Mouse (Mus musculus): Measurements from ENCODE around the gene Ppp1r9b. TPM values are rescaled to one million over a fixed set of nuclear protein-coding genes. Genes with fewer than 3 reads are reported as not detected.

Ppp1r9b gene
- polyA plus RNA-seq, 1 experiment from 2014 or later: 15.7 TPM

GRCm38 (mm10) chr11:94978947-94979346, 11.9 kb upstream of the Ppp1r9b start:
- H3K27ac ChIP-seq (replicated peaks): peak overlapping the region; percentile 86
- H3K36me3 ChIP-seq: no peaks in the 10 kb centered on the region
- H3K4me3 ChIP-seq: peak overlapping the region; percentile 18
- peak overlapping the region; percentile 45 for H3K4me2 ChIP-seq (replicated peaks)
- under 1% methylated on average over 20 of the region's 20 CpGs for WGBS
- H3K4me1 ChIP-seq: peaks cover 8% of the 10 kb centered on the region; the same call in 1 of the 2 replicates
- no peaks in the 10 kb centered on the region for H3K9me3 ChIP-seq
- ATAC-seq (ENCODE audit: low FRiP score, low read depth): peak; percentile 96
- 0 out of 2 replicates have a peak overlapping the region, but pooled peaks have one; percentile 24 for H3K9ac ChIP-seq (replicated peaks)
- H3K27me3 ChIP-seq: no peaks in the 10 kb centered on the region

- Histone ChIP-seq H3K27me3 (no peaks in the 10 kb centered on the region), H3K9ac (replicated peaks) (no peak overlapping the region), H3K27ac (replicated peaks) (no peak overlapping the region), H3K4me1 (peaks cover 8% of the 10 kb centered on the region; the same call in 1 of the 2 replicates), H3K4me3 (no peak overlapping the region), H3K9me3 (no peaks in the 10 kb centered on the region), H3K36me3 (no peaks in the 10 kb centered on the region), H3K4me2 (replicated peaks) (peak overlapping the region; percentile 45)
- peak; percentile 18; the same call in 1 of the 2 replicates for ATAC-seq (ENCODE audit: low FRiP score, low read depth)
- 79% methylated on average over 11 of the region's 11 CpGs for WGBS
Observed at GRCm38 (mm10) chr11:94979462-94980179, 11.2 kb upstream of the Ppp1r9b start.

GRCm38 (mm10) chr11:94985140-94985539, 5.7 kb upstream of the Ppp1r9b start:
- Histone ChIP-seq H3K4me1 (peaks cover 34% of the 10 kb centered on the region), H3K9ac (replicated peaks) (no peak overlapping the region), H3K27ac (replicated peaks) (no peak overlapping the region), H3K4me3 (no peak overlapping the region), H3K9me3 (no peaks in the 10 kb centered on the region), H3K36me3 (no peaks in the 10 kb centered on the region), H3K27me3 (no peaks in the 10 kb centered on the region), H3K4me2 (replicated peaks) (no peak overlapping the region)
- no peak for ATAC-seq (ENCODE audit: low FRiP score, low read depth)
- WGBS: 49% methylated on average over 1 of the region's 1 CpGs

- H3K27me3 ChIP-seq: no peaks in the 10 kb centered on the region
- no peaks in the 10 kb centered on the region for H3K9me3 ChIP-seq
- H3K36me3 ChIP-seq: no peaks in the 10 kb centered on the region
- 85% methylated on average over 5 of the region's 5 CpGs for WGBS
- peaks cover 40% of the 10 kb centered on the region for H3K4me1 ChIP-seq
- ATAC-seq (ENCODE audit: low FRiP score, low read depth): no peak
- no peak overlapping the region for H3K27ac ChIP-seq (replicated peaks)
- H3K4me2 ChIP-seq (replicated peaks): no peak overlapping the region
- H3K9ac ChIP-seq (replicated peaks): no peak overlapping the region
- no peak overlapping the region for H3K4me3 ChIP-seq
Observed at GRCm38 (mm10) chr11:94985822-94986221, 5.0 kb upstream of the Ppp1r9b start.

- Histone ChIP-seq H3K4me3 (no peak overlapping the region), H3K9me3 (no peaks in the 10 kb centered on the region), H3K9ac (replicated peaks) (no peak overlapping the region), H3K27ac (replicated peaks) (no peak overlapping the region), H3K36me3 (no peaks in the 10 kb centered on the region), H3K27me3 (no peaks in the 10 kb centered on the region), H3K4me1 (peaks cover 40% of the 10 kb centered on the region), H3K4me2 (replicated peaks) (no peak overlapping the region)
- no peak for ATAC-seq (ENCODE audit: low FRiP score, low read depth)
- WGBS: 78% methylated on average over 2 of the region's 2 CpGs
Observed at GRCm38 (mm10) chr11:94986435-94986834, 4.4 kb upstream of the Ppp1r9b start.

- Histone ChIP-seq H3K27me3 (no peaks in the 10 kb centered on the region), H3K9me3 (no peaks in the 10 kb centered on the region), H3K27ac (replicated peaks) (no peak overlapping the region), H3K4me2 (replicated peaks) (no peak overlapping the region), H3K36me3 (no peaks in the 10 kb centered on the region), H3K4me3 (no peak overlapping the region), H3K4me1 (peaks cover 46% of the 10 kb centered on the region), H3K9ac (replicated peaks) (no peak overlapping the region)
- no peak for ATAC-seq (ENCODE audit: low FRiP score, low read depth)
- 44% methylated on average over 6 of the region's 6 CpGs for WGBS
Observed at GRCm38 (mm10) chr11:94987341-94987740, 3.5 kb upstream of the Ppp1r9b start.

- ATAC-seq (ENCODE audit: low FRiP score, low read depth): no peak
- peaks cover 51% of the 10 kb centered on the region for H3K4me1 ChIP-seq
- no peaks in the 10 kb centered on the region for H3K36me3 ChIP-seq
- no peak overlapping the region for H3K27ac ChIP-seq (replicated peaks)
- H3K9ac ChIP-seq (replicated peaks): no peak overlapping the region
- WGBS: 78% methylated on average over 8 of the region's 8 CpGs
- H3K9me3 ChIP-seq: no peaks in the 10 kb centered on the region
- H3K4me2 ChIP-seq (replicated peaks): no peak overlapping the region
- H3K27me3 ChIP-seq: no peaks in the 10 kb centered on the region
- no peak overlapping the region for H3K4me3 ChIP-seq
Observed at GRCm38 (mm10) chr11:94987851-94988250, 3.0 kb upstream of the Ppp1r9b start.

- no peak for ATAC-seq (ENCODE audit: low FRiP score, low read depth)
- Histone ChIP-seq H3K4me2 (replicated peaks) (peak overlapping the region; percentile 98), H3K27me3 (no peaks in the 10 kb centered on the region), H3K9me3 (no peaks in the 10 kb centered on the region), H3K4me3 (peak overlapping the region; percentile 56), H3K27ac (replicated peaks) (peak overlapping the region; percentile 91), H3K9ac (replicated peaks) (peak overlapping the region; percentile 73), H3K4me1 (peaks cover 62% of the 10 kb centered on the region), H3K36me3 (no peaks in the 10 kb centered on the region)
- WGBS: 19% methylated on average over 10 of the region's 10 CpGs
Observed at GRCm38 (mm10) chr11:94988780-94989561, 1.9 kb upstream of the Ppp1r9b start.

GRCm38 (mm10) chr11:94989562-94990017, 1.2 kb upstream of the Ppp1r9b start:
- peaks cover 68% of the 10 kb centered on the region for H3K4me1 ChIP-seq

GRCm38 (mm10) chr11:94990102-94990748, 610 bp upstream of the Ppp1r9b start:
- Histone ChIP-seq H3K9ac (replicated peaks) (peak overlapping the region; percentile 92), H3K4me1 (peaks cover 72% of the 10 kb centered on the region)

More at GRCm38 (mm10) chr11:94989562-94990017, 1.2 kb upstream of the Ppp1r9b start:
- Histone ChIP-seq H3K9ac (replicated peaks) (peak overlapping the region; percentile 73), H3K36me3 (no peaks in the 10 kb centered on the region), H3K4me2 (replicated peaks) (peak overlapping the region; percentile 98), H3K27me3 (no peaks in the 10 kb centered on the region), H3K27ac (replicated peaks) (peak overlapping the region; percentile 91), H3K9me3 (no peaks in the 10 kb centered on the region), H3K4me3 (peak overlapping the region; percentile 56)
- peak; percentile 61 for ATAC-seq (ENCODE audit: low FRiP score, low read depth)
- 0% methylated on average over 12 of the region's 12 CpGs for WGBS

GRCm38 (mm10) chr11:94991641-94992479, 1.0 kb downstream of the Ppp1r9b start:
- peaks cover 78% of the 10 kb centered on the region for H3K4me1 ChIP-seq
- no peak for ATAC-seq (ENCODE audit: low FRiP score, low read depth)

More at GRCm38 (mm10) chr11:94990102-94990748, 610 bp upstream of the Ppp1r9b start:
- 49% methylated on average over 6 of the region's 6 CpGs for WGBS
- Histone ChIP-seq H3K4me3 (peak overlapping the region; percentile 73), H3K36me3 (no peaks in the 10 kb centered on the region), H3K27me3 (no peaks in the 10 kb centered on the region), H3K27ac (replicated peaks) (peak overlapping the region; percentile 91), H3K9me3 (no peaks in the 10 kb centered on the region), H3K4me2 (replicated peaks) (peak overlapping the region; percentile 98)
- no peak for ATAC-seq (ENCODE audit: low FRiP score, low read depth)

More at GRCm38 (mm10) chr11:94991641-94992479, 1.0 kb downstream of the Ppp1r9b start:
- Histone ChIP-seq H3K27me3 (no peaks in the 10 kb centered on the region), H3K4me2 (replicated peaks) (peak overlapping the region; percentile 98), H3K27ac (replicated peaks) (peak overlapping the region; percentile 91), H3K36me3 (peaks cover 6% of the 10 kb centered on the region), H3K9ac (replicated peaks) (peak overlapping the region; percentile 92), H3K9me3 (no peaks in the 10 kb centered on the region), H3K4me3 (peak overlapping the region; percentile 73)
- under 1% methylated on average over 98 of the region's 99 CpGs for WGBS
